Mouse (Mus musculus) forebrain, embryonic 11.5 days (tissue): ENCODE measurements around the gene Fh1. TPM values are rescaled to one million over a fixed set of nuclear protein-coding genes. Genes with fewer than 3 reads are reported as not detected.

ENCODE experiments used
- ATAC-seq: fragments of 200-750 bp; cut with Nextera tagmentation; replicated peaks from 2 replicates; pipeline ENCODE4 v1.8.0; 2017; ENCODE audit warnings: moderate TSS enrichment; ENCODE audit not compliant: low FRiP score
- DNase-seq: peaks from one replicate; pipeline ENCODE4 v3.0.0-alpha.2; 2017; ENCODE audit warnings: low spot score
- H3K27ac ChIP-seq: fragments of 300-500 bp; sonication (generic); 2 replicates; pipeline ENCODE4 v1.5.1; 2014; ENCODE audit warnings: low read depth, low read length
- H3K27me3 ChIP-seq: fragments of 300-500 bp; sonication (generic); 2 replicates; pipeline ENCODE4 v1.6.1; 2014; ENCODE audit warnings: mild to moderate bottlenecking, low read length, mixed read lengths; ENCODE audit not compliant: control insufficient read depth, insufficient read depth
- H3K36me3 ChIP-seq: fragments of 300-500 bp; sonication (generic); 2 replicates; pipeline ENCODE4 v1.6.1; 2014; ENCODE audit warnings: mild to moderate bottlenecking, low read length, moderate library complexity, mixed read lengths; ENCODE audit not compliant: control insufficient read depth, insufficient read depth
- H3K4me1 ChIP-seq: fragments of 300-500 bp; sonication (generic); replicated peaks from 2 replicates; pipeline ENCODE4 v1.6.1; 2014; ENCODE audit warnings: low read length, mixed read lengths; ENCODE audit not compliant: control insufficient read depth, insufficient read depth
- H3K4me2 ChIP-seq: fragments of 300-500 bp; sonication (generic); 2 replicates; pipeline ENCODE4 v1.6.1; 2014; ENCODE audit warnings: low read depth, mild to moderate bottlenecking, low read length, moderate library complexity, mixed read lengths; ENCODE audit not compliant: severe bottlenecking
- H3K4me3 ChIP-seq: fragments of 300-500 bp; sonication (generic); 2 replicates; pipeline ENCODE4 v1.5.1; 2014; ENCODE audit warnings: low read depth, low read length
- H3K9ac ChIP-seq: fragments of 300-500 bp; sonication (generic); 2 replicates; pipeline ENCODE4 v1.6.1; 2014; ENCODE audit warnings: low read length
- H3K9me3 ChIP-seq: fragments of 300-500 bp; sonication (generic); 2 replicates; pipeline ENCODE4 v1.6.1; 2016; ENCODE audit warnings: low read length, mixed read lengths; ENCODE audit not compliant: control insufficient read depth
- WGBS: fragments of 180-500 bp; shearing (Covaris S2); extraction: QIAGEN DNeasy Blood & Tissue Kit; methylation state at CpG from one replicate; pipeline ENCODE4 v1.1.7; 2014; 5-methylcytosine and 5-hydroxymethylcytosine counted together
- polyA plus RNA-seq: library from polyadenylated mRNA; unstranded; fragments of >200 nt; fragmentation: Nextera tagmentation; extraction: Ambion mirVana; gene quantifications from 2 replicates; pipeline ENCODE4 v1.2.1, GENCODE M21; 2014

Fh1 gene
- polyA plus RNA-seq, 1 experiment from 2014 or later: 95.7 TPM

DNA sequence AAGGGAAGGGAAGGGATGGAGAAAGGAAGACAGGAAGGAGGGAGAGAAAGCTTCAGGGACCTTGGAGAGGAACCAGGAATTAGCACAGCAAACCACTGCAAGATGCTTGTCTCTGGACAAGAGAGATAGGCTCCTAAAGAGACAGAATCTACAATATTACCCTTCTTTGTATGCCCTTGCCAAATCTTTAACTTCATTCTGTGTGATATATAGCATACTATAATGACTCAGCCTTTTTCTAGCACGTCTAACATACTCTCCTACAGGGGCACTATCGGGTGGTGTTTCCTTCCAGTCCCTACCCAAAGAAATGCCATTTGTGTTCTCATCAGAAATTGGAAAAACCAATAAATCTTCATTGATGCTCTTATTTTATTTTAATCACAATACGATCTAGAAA is 5.6 kb upstream of the Fh1 start:
- Histone ChIP-seq H3K4me2 (no peak overlapping the region), H3K36me3 (no peaks in the 10 kb centered on the region), H3K9ac (no peak overlapping the region), H3K27me3 (no peaks in the 10 kb centered on the region), H3K9me3 (no peaks in the 10 kb centered on the region), H3K4me3 (no peak overlapping the region), H3K27ac (no peak overlapping the region), H3K4me1 (no peaks in the 10 kb centered on the region)
- DNase-seq (no peak), ATAC-seq (no peak)
- 85% methylated on average over 3 of the region's 3 CpGs for WGBS

DNA sequence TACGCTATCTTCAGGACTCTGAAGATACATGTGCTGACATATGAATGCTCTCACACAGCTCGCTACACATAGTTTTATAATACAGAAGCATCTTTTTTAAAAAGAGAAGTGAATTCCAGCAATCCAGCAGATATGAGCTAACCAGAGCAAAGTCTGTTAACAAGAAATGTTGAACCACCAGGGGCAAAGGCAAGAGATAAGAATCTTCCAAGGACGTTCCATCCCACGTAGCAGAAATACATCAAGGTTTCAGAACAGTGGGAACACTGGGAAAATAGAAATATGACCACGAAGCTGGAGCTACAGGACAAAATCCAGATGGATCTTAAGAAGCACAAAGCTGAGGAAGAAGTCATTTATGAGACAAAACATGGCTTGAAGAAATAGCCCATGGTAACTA is 4.9 kb upstream of the Fh1 start:
- Histone ChIP-seq H3K27me3 (no peaks in the 10 kb centered on the region), H3K9ac (no peak overlapping the region), H3K27ac (no peak overlapping the region), H3K4me2 (no peak overlapping the region), H3K36me3 (no peaks in the 10 kb centered on the region), H3K9me3 (no peaks in the 10 kb centered on the region), H3K4me1 (no peaks in the 10 kb centered on the region), H3K4me3 (no peak overlapping the region)
- ATAC-seq: no peak
- DNase-seq: no peak
- WGBS: 89% methylated on average over 5 of the region's 5 CpGs

DNA sequence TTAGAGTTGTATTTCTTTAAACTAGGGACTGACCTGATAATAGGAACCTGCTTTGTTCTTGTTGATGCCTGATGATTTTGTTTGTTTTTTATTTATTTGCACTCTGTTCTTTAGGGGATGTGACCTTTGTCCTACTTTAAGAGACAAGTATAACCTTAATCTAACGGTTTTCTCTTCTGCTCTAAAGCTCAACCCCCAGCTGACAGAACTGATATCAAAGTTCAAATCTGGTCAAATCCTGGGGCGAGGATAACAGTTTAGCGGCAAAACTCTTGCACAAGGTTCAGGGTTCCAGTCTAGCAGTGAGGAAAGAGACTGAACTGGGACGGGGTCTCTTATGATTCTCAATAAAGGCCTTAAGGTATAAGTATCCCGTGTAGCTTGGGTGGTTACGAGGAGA is 3.8 kb upstream of the Fh1 start:
- no peak overlapping the region for H3K27ac ChIP-seq
- DNase-seq (no peak), ATAC-seq (no peak)
- no peaks in the 10 kb centered on the region for H3K9me3 ChIP-seq
- no peak overlapping the region for H3K9ac ChIP-seq
- WGBS: 85% methylated on average over 6 of the region's 6 CpGs
- no peaks in the 10 kb centered on the region for H3K27me3 ChIP-seq
- H3K4me3 ChIP-seq: no peak overlapping the region
- no peaks in the 10 kb centered on the region for H3K36me3 ChIP-seq
- no peak overlapping the region for H3K4me2 ChIP-seq
- H3K4me1 ChIP-seq: peaks cover 1% of the 10 kb centered on the region; the same call in 1 of the 2 replicates

- ATAC-seq (peak; percentile 57), DNase-seq (no peak)
- no peaks in the 10 kb centered on the region for H3K36me3 ChIP-seq
- H3K4me1 ChIP-seq: peaks cover 4% of the 10 kb centered on the region; the same call in 1 of the 2 replicates
- H3K4me3 ChIP-seq: peak overlapping the region; percentile 66
- H3K4me2 ChIP-seq: peak overlapping the region; percentile 57
- H3K9me3 ChIP-seq: no peaks in the 10 kb centered on the region
- no peaks in the 10 kb centered on the region for H3K27me3 ChIP-seq
- 88% methylated on average over 1 of the region's 1 CpGs for WGBS
- H3K9ac ChIP-seq: peak overlapping the region; percentile 48; the same call in 1 of the 2 replicates
- H3K27ac ChIP-seq: peak overlapping the region; percentile 59; the same call in 1 of the 2 replicates
Observed at GRCm38 (mm10) chr1:175625990-175626692, 706 bp upstream of the Fh1 start.

DNA sequence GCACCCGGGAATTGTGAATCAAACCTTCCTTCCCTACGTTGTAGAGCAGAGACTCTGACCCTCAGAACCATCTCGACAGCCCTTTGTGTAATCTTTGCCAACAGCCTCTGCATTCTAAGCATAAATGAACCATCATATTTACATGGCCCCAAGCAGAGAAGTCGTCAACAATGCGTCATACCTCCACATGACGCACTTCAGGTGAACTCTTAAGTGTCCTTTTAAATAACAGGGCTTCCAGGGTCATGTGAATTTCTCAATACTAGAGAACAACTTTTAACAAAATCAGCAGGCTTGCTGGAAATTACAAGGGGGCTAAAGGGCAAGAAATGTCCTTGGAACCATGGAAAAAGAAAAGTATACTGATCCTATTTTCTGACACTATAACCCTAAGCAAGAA is 1.8 kb downstream of the Fh1 start:
- Histone ChIP-seq H3K4me3 (no peak overlapping the region), H3K27me3 (no peaks in the 10 kb centered on the region), H3K9ac (no peak overlapping the region), H3K9me3 (no peaks in the 10 kb centered on the region), H3K27ac (no peak overlapping the region), H3K36me3 (no peaks in the 10 kb centered on the region), H3K4me1 (peaks cover 4% of the 10 kb centered on the region; the same call in 1 of the 2 replicates), H3K4me2 (no peak overlapping the region)
- DNase-seq: no peak
- ATAC-seq: no peak
- WGBS: 90% methylated on average over 6 of the region's 6 CpGs

- Histone ChIP-seq H3K27ac (no peak within 1 kb of the TSS), H3K9ac (no peak within 1 kb of the TSS), H3K9me3 (no peaks in the 10 kb centered on the region), H3K36me3 (peaks cover 2% of the 10 kb centered on the region; the same call in 1 of the 2 replicates), H3K4me1 (peaks cover 4% of the 10 kb centered on the region; the same call in 1 of the 2 replicates), H3K4me2 (no peak within 1 kb of the TSS), H3K4me3 (no peak within 1 kb of the TSS), H3K27me3 (no peaks in the 10 kb centered on the region)
- no peak for ATAC-seq
- WGBS: 94% methylated on average over 13 of the region's 13 CpGs
- DNase-seq: no peak
Observed at GRCm38 (mm10) chr1:175619814-175620431, 5.5 kb downstream of the Fh1 start, which contains the start of gene Kmo. Gene Kmo, plus strand, starts transcription at chr1:175620381.

DNA sequence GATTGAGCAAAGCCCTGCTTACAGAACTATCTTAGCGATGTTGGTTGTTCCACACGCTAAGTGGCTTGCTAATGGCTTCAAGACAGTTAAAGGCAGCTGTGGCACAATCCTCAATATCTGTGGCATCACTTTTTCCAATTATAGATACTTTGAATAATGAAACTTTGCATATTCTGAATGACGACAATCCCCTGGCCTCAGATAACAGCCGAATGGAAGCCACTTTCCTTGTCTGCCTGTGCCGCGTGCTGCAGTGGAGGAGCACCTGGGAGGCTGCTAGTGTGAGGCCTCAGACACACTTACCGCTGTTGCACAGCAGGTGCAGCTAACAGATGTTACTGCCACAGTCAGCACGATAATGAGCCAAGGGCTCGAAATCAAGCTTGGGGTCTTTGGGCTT is 10.4 kb downstream of the Fh1 start:
- Histone ChIP-seq H3K27me3 (no peaks in the 10 kb centered on the region), H3K4me2 (no peak overlapping the region), H3K4me1 (no peaks in the 10 kb centered on the region), H3K4me3 (no peak overlapping the region), H3K9me3 (no peaks in the 10 kb centered on the region), H3K9ac (no peak overlapping the region), H3K36me3 (peaks cover 2% of the 10 kb centered on the region; the same call in 1 of the 2 replicates), H3K27ac (no peak overlapping the region)
- no peak for ATAC-seq
- 90% methylated on average over 9 of the region's 9 CpGs for WGBS
- no peak for DNase-seq

- Histone ChIP-seq H3K27ac (no peak overlapping the region), H3K36me3 (peaks cover 8% of the 10 kb centered on the region), H3K27me3 (no peaks in the 10 kb centered on the region), H3K4me3 (no peak overlapping the region), H3K9me3 (no peaks in the 10 kb centered on the region), H3K4me1 (no peaks in the 10 kb centered on the region), H3K9ac (no peak overlapping the region), H3K4me2 (no peak overlapping the region)
- ATAC-seq: no peak
- no peak for DNase-seq
- 91% methylated on average over 3 of the region's 3 CpGs for WGBS
Observed at GRCm38 (mm10) chr1:175608708-175609107, 16.7 kb downstream of the Fh1 start.
